Comparison of ENCODE assay signal across 15 mouse cellular contexts in genomic region chr3:85993744-85994143, GRCm38 (mm10). TPM values are rescaled to one million over a fixed set of nuclear protein-coding genes. Genes with fewer than 3 reads are reported as not detected.
DNase-seq lines count a peak whose midpoint lies in the region.
"Had no signal": no experiment of that assay in that cellular context is flagged by ENCODE, and none has a peak within 500 bp of the region (broad histone marks: within the 10 kb centered on the region; RNA-seq: fewer than 3 reads in every experiment).

No protein-coding gene starts in this region.

- peak; percentile 28 for DNase-seq in kidney, adult 18-20 months
- DNase-seq in kidney, postnatal 14 days: no peak
- peak; percentile 89 for DNase-seq in ZHBTc4 (ENCODE audit: low read depth, low spot score)
- DNase-seq in heart, postnatal 10 days: peak; percentile 39 to 55
- peak; percentile 74 for DNase-seq in lung, postnatal 36 days
- no peak for DNase-seq in right cerebral cortex, postnatal 36 days (ENCODE audit: low spot score in 2 of 2)
- DNase-seq in thymus, postnatal 36 days: no peak
- no peak for DNase-seq in limb, embryonic 10.5 days (ENCODE audit: low spot score)
- DNase-seq: embryo, embryonic 11 days; midbrain, embryonic 14.5 days; right cerebral cortex, postnatal 4 days had no signal

- H3K9me3 ChIP-seq in limb, embryonic 10.5 days (replicated peaks): no peaks in the 10 kb centered on the region
- H3K9me3 ChIP-seq: limb, embryonic 15.5 days had no signal

- 75% methylated on average over 11 of the region's 11 CpGs for WGBS in limb, embryonic 10.5 days

- H3K36me3 ChIP-seq in limb, embryonic 10.5 days: peaks cover under 1% of the 10 kb centered on the region; the same call in 1 of the 2 replicates
- H3K36me3 ChIP-seq: limb, embryonic 15.5 days had no signal

- no peaks in the 10 kb centered on the region for H3K27me3 ChIP-seq in limb, embryonic 10.5 days (ENCODE audit: low read depth, poor library complexity, severe bottlenecking)
- H3K27me3 ChIP-seq: limb, embryonic 15.5 days had no signal

- peaks cover 15% of the 10 kb centered on the region for H3K4me1 ChIP-seq in limb, embryonic 10.5 days
- H3K4me1 ChIP-seq: limb, embryonic 15.5 days had no signal

- H3K4me3 ChIP-seq in limb, embryonic 10.5 days: no peak overlapping the region
- H3K4me3 ChIP-seq: limb, embryonic 15.5 days had no signal

- H3K27ac ChIP-seq in limb, embryonic 10.5 days: no peak overlapping the region
- H3K27ac ChIP-seq: limb, embryonic 15.5 days had no signal

- intact Hi-C loops in heart, postnatal 10 days (cut with DNase I): no loop called here

RNA-seq across cellular contexts. Expression of gene Prss48, which starts 8.5 kb away (rescaled TPM):
- not detected for total RNA-seq in heart, postnatal 10 days (2021)
- polyA plus RNA-seq in limb, embryonic 10.5 days (2016; fragmentation: Nextera tagmentation; extraction: Ambion mirVana): 0.31 TPM in 1 of 2 replicates, not detected in the other
- polyA plus RNA-seq: forebrain, embryonic 16.5 days; hindbrain, embryonic 16.5 days; limb, embryonic 15.5 days; midbrain, embryonic 14.5 days; neural tube, embryonic 14.5 days had no signal

RNA-seq across cellular contexts. Expression of gene Sh3d19, which starts 22.8 kb away (rescaled TPM):
- 10 to 100 TPM; 23.4 to 27.8 TPM for total RNA-seq in heart, postnatal 10 days (2021)
- polyA plus RNA-seq in limb, embryonic 10.5 days (2016; fragmentation: Nextera tagmentation; extraction: Ambion mirVana): 15.0 and 20.3 TPM in 2 replicates

Comparison
In these comparisons a context has a peak if more than half of its experiments do, and no peak if none do; other contexts are left out.
1. DNase-seq: peak in kidney, adult 18-20 months (single experiment), ZHBTc4 (single experiment), heart, postnatal 10 days (2 of 2) and lung, postnatal 36 days (single experiment); none in kidney, postnatal 14 days (single experiment), right cerebral cortex, postnatal 36 days (0 of 2), thymus, postnatal 36 days (0 of 2) and limb, embryonic 10.5 days (single experiment).